Mouse (Mus musculus): ENCODE measurements around the gene Hnrnpa1.

DNA sequence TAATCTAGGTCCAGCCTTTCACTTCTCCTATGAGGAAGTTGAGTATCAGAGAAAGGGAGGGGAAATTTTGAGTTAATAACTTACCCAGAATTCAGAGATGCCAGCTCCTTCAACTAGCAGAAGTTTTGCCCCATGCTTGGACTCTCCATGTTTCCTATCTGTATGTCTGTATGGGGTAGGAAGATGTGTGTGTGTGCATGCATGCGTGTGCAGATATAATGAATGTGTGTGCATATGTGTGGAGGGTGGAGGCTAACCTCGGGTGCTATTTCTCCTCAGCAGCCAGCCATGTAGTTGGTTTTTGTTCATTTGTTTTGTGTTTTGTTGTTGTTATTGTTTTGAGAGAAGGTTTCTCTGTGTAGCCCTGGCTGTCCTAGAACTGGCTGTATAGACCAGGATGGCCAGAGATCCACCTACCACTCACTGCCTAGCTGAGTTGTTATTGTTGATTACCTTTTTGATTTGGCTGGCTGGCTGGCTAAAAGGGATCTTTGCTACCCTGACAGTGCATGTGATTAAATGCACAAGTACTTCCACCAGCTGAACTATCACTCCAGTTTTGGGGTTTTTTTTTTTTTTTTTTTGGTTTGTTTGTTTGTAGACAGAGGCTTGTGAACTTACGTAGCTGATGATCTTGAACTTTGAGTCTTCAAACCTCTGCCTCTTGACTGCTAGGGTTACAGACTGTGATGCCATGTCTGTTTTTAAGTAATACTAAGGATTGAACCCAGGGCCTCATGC is 41.4 kb downstream of the Hnrnpa1 start:
- TF ChIP-seq CTCF (IDR thresholded peaks at IDR 0.05; ENCODE audit: extremely low read depth, insufficient read depth, low read length) (no peak), POLR2A (IDR thresholded peaks at IDR 0.05; ENCODE audit: extremely low read depth, insufficient read depth, low read length) (no peak)
